Mouse (Mus musculus) ES-E14 (cell line): ENCODE measurements at regions not wholly inside any gene's neighbourhood (a gene's known extent, or its start where the extent isn't known, plus 50 kb on each side); places are given as distances from the start of the nearest gene placed in this dataset.

Experiments
- DNase-seq: peaks from one replicate; pipeline ENCODE4 v3.0.0-alpha.2; 2013; ENCODE audit warnings: low read depth, low spot score
- H3K27ac ChIP-seq: 2 replicates; pipeline ENCODE4 v1.5.1; 2012; ENCODE audit warnings: low read depth, mild to moderate bottlenecking, low read length, moderate library complexity, mixed read lengths; ENCODE audit not compliant: poor library complexity, insufficient read depth, severe bottlenecking
- H3K36me3 ChIP-seq: 2 replicates; pipeline ENCODE4 v1.6.1; 2012; ENCODE audit warnings: mild to moderate bottlenecking, low read length, moderate library complexity, mixed read lengths; ENCODE audit not compliant: control insufficient read depth, poor library complexity, insufficient read depth, severe bottlenecking
- H3K4me1 ChIP-seq, 2 experiments: fragments of 150-350 bp in 1 of 2; sonication (generic) in 1 of 2; 2 replicates each; pipeline ENCODE4 v1.6.1; 2012; ENCODE audit warnings: low read length in 2 of 2, mild to moderate bottlenecking in 1 of 2, mixed read lengths in 1 of 2; ENCODE audit not compliant: control insufficient read depth in 2 of 2, insufficient read depth in 2 of 2, poor library complexity in 1 of 2
- H3K4me3 ChIP-seq, 2 experiments: fragments of 150-350 bp in 1 of 2; sonication (generic) in 1 of 2; 2 replicates each; pipeline ENCODE4 v1.5.1; 2012; ENCODE audit warnings: low read length in 2 of 2, low read depth in 1 of 2, mild to moderate bottlenecking in 1 of 2, mixed read lengths in 1 of 2; ENCODE audit not compliant: insufficient read depth in 1 of 2, poor library complexity in 1 of 2, severe bottlenecking in 1 of 2
- H3K9ac ChIP-seq: 2 replicates; pipeline ENCODE4 v1.6.1; 2012; ENCODE audit warnings: low read depth, mild to moderate bottlenecking, low read length, mixed read lengths; ENCODE audit not compliant: poor library complexity, insufficient read depth, severe bottlenecking
- H3K9me3 ChIP-seq: fragments of 150-350 bp; sonication (generic); 2 replicates; pipeline ENCODE4 v1.6.1; 2012; ENCODE audit warnings: low read depth, mild to moderate bottlenecking, low read length; ENCODE audit not compliant: control insufficient read depth, insufficient read depth
- CHD2 ChIP-seq: IDR thresholded peaks from 2 replicates; pipeline ENCODE4 v1.6.1; 2014; ENCODE audit warnings: mild to moderate bottlenecking, low read depth, low read length, inconsistent platforms
- HCFC1 ChIP-seq: IDR thresholded peaks from 2 replicates; pipeline ENCODE4 v1.6.1; 2012; ENCODE audit warnings: low read length, inconsistent platforms, borderline replicate concordance; ENCODE audit not compliant: insufficient read depth
- MAFK ChIP-seq: IDR thresholded peaks from 2 replicates; pipeline ENCODE4 v1.6.1; 2014; ENCODE audit warnings: mild to moderate bottlenecking, low read depth, low read length, inconsistent platforms; ENCODE audit not compliant: insufficient read depth
- ZC3H11A ChIP-seq: IDR thresholded peaks from 2 replicates; pipeline ENCODE4 v1.6.1; 2012; ENCODE audit warnings: low read depth, mild to moderate bottlenecking, inconsistent platforms, low read length, borderline replicate concordance
- ZNF384 ChIP-seq: IDR thresholded peaks from 2 replicates; pipeline ENCODE4 v1.6.1; 2012; ENCODE audit warnings: low read depth, low read length, inconsistent platforms
- in situ Hi-C, 2 experiments: fragments of 600-800 bp; cut with MboI; formaldehyde crosslinking; loops; one replicate each; pipeline ENCODE4 v1.15.1; 2025; ENCODE audit warnings: low sequenced_read_pairs in 2 of 2, inconsistent platforms in 1 of 2; ENCODE audit not compliant: unreplicated experiment in 2 of 2

DNA sequence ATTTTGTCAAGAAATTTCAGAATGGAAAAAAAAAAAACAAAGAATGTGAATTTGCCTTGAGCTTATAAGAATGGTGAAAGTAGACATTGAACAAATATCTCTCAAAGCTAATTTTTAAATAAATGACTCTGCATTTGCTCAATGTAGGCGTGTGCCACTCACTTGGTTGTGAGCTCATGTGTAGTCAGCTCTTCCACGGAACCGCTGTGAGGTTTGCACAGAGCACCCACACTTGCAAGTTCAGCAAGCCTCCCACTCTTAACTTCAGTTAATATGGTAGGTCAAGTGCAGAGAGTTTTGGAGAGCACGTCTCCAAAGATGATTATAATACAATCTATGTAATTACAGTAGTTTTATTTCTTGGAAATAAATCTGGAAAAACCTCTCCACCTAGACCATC is 479.9 kb upstream of the Mef2c start:
- no peak overlapping the region for H3K27ac ChIP-seq
- no peak for DNase-seq
- no peak overlapping the region for H3K9ac ChIP-seq
- no peak overlapping the region for H3K4me3 ChIP-seq
- TF ChIP-seq CHD2 (no peak), ZC3H11A (no peak), ZNF384 (no peak)
- no peaks in the 10 kb centered on the region for H3K9me3 ChIP-seq
- no peaks in the 10 kb centered on the region for H3K4me1 ChIP-seq
- in situ Hi-C loops = no loop called here
- no peaks in the 10 kb centered on the region for H3K36me3 ChIP-seq

DNA sequence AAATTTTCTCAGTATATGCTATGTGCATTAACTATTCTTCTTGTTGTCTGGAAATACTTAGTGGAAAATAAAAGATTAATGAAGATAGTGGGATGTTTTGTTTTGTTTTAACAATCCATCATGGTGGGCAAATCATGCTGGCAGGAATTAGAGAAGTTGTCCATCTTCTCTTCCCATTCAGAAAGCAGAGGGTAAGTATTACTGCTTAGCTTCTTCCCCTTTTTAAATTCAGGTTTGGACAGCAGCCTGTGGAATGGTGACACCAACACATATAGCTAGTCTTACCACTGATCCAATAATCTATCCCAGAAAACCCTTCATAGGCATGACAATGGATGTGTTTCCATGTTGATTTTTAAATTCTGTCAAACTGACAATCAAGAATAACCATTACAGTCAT is 467.9 kb upstream of the Mef2c start:
- no peak for TF ChIP-seq HCFC1
- TF ChIP-seq ZC3H11A = no peak
- no peak for TF ChIP-seq MAFK
- no peak for TF ChIP-seq CHD2
- TF ChIP-seq ZNF384 = no peak
- Histone ChIP-seq H3K4me1 (no peaks in the 10 kb centered on the region), H3K9ac (no peak overlapping the region), H3K4me3 (no peak overlapping the region), H3K27ac (no peak overlapping the region), H3K36me3 (no peaks in the 10 kb centered on the region), H3K9me3 (no peaks in the 10 kb centered on the region)
- in situ Hi-C loops = no loop called here
- DNase-seq = no peak

DNA sequence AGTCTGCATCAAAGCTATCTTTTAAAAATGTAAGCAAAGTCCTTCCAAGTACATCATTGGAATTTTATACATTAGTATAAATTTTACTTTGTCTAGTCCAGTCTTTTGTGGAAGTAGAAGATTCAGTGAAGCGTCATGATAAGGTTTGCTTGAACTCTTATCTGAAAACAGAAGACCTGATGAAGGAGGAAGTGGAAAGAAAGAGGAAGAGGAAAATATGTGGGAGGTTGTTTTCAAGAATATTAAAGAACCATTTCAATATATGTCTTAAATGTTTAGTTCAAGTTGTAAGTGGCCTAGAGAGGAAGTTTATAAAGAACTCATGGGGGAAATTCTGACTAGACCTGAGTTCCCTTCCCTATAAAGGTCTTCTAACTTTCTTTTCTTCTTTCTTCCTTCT is 462.3 kb upstream of the Mef2c start:
- in situ Hi-C loops = no loop called here
- H3K9ac ChIP-seq = no peak overlapping the region

DNA sequence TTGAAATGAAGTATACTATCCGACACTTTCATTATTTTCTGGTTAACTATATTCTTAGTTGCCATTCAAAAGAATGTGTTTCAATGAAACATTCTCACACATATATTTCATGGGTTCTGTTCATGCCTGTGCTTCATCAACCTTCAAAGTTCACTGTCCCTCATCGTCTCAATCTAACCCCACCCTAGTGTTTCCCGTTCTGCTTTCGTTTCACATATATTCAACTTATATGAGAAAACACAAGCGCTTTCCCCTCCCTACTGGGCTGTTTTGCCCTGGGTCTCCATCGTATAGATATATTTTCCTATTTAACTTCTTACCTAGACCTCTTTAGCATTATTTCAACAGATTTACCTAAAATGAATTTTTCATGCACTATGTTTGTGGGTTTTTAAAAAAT is 458.3 kb upstream of the Mef2c start:
- Histone ChIP-seq H3K4me3 (no peak overlapping the region), H3K4me1 (no peaks in the 10 kb centered on the region), H3K27ac (no peak overlapping the region), H3K9me3 (no peaks in the 10 kb centered on the region), H3K36me3 (no peaks in the 10 kb centered on the region), H3K9ac (no peak overlapping the region)
- in situ Hi-C loops = no loop called here
- no peak for TF ChIP-seq CHD2
- no peak for TF ChIP-seq ZC3H11A
- no peak for TF ChIP-seq HCFC1
- no peak for TF ChIP-seq MAFK
- TF ChIP-seq ZNF384 = no peak
- DNase-seq = no peak

More for the DNA sequence above, 462.3 kb upstream of the Mef2c start:
- TF ChIP-seq MAFK = no peak
- no peak for TF ChIP-seq HCFC1
- TF ChIP-seq CHD2 = no peak
- no peak for TF ChIP-seq ZNF384
- TF ChIP-seq ZC3H11A = no peak
- H3K36me3 ChIP-seq = no peaks in the 10 kb centered on the region
- H3K4me3 ChIP-seq = no peak overlapping the region
- no peaks in the 10 kb centered on the region for H3K9me3 ChIP-seq
- H3K4me1 ChIP-seq = no peaks in the 10 kb centered on the region
- no peak for DNase-seq
- H3K27ac ChIP-seq = no peak overlapping the region

DNA sequence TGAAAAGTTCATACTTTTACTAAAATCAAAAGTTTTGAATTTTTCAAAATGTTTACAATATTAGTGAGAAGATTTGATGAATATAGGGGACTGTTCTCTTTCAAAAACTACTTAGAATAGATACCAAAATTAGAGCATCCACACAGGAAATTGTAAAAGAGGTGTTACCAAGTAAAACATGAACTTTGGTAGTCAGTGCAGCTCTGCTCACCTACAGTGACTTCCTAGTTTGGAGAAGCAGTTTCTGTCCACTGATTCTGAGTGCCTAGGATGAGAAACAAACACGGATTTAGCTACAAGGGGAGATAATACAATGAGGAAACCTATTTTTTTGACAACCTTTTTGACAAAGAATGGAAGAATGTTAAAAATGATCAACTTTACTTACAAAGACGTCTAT is 457.9 kb upstream of the Mef2c start:
- Histone ChIP-seq H3K36me3 (no peaks in the 10 kb centered on the region), H3K9me3 (no peaks in the 10 kb centered on the region), H3K27ac (no peak overlapping the region), H3K9ac (no peak overlapping the region), H3K4me1 (no peaks in the 10 kb centered on the region), H3K4me3 (no peak overlapping the region)
- no peak for DNase-seq
- TF ChIP-seq CHD2 (no peak), MAFK (no peak), ZNF384 (no peak), ZC3H11A (no peak), HCFC1 (no peak)
- in situ Hi-C loops = no loop called here
